Mouse (Mus musculus) G1E (cell line): Measurements from ENCODE around the gene Fgfr3. TPM values are rescaled to one million over a fixed set of nuclear protein-coding genes. Genes with fewer than 3 reads are reported as not detected.

ENCODE experiments used
- ATAC-seq: 2 replicates; pipeline ENCODE4 v1.8.0; 2016; ENCODE audit warnings: mild to moderate bottlenecking; ENCODE audit not compliant: insufficient number of reproducible peaks, poor library complexity, low FRiP score, severe bottlenecking; ENCODE audit errors: extremely low read depth
- DNase-seq: peaks from one replicate; pipeline ENCODE4 v3.0.0; 2012; ENCODE audit warnings: low spot score
- H3K27me3 ChIP-seq: 2 replicates; pipeline ENCODE4 v1.6.1; 2012; ENCODE audit warnings: mild to moderate bottlenecking, low read length, inconsistent platforms; ENCODE audit not compliant: insufficient read depth
- H3K36me3 ChIP-seq: replicated peaks from 2 replicates; pipeline ENCODE3; 2012; ENCODE audit warnings: mild to moderate bottlenecking, inconsistent platforms
- H3K4me1 ChIP-seq: 2 replicates; pipeline ENCODE4 v1.6.1; 2012; ENCODE audit warnings: low read depth, low read length, inconsistent platforms, mixed read lengths; ENCODE audit not compliant: insufficient read depth
- H3K4me3 ChIP-seq: 2 replicates; pipeline ENCODE4 v1.5.1; 2012; ENCODE audit warnings: low read depth, mild to moderate bottlenecking, inconsistent platforms, low read length, moderate library complexity, mixed read lengths
- H3K9me3 ChIP-seq: replicated peaks from 2 replicates; pipeline ENCODE4 v1.6.1; 2012; ENCODE audit warnings: inconsistent platforms
- CTCF ChIP-seq: IDR thresholded peaks from 2 replicates; pipeline ENCODE4 v1.5.1; 2012; ENCODE audit warnings: low read depth, low read length, inconsistent platforms, mixed read lengths
- GATA1 ChIP-seq: IDR thresholded peaks from 2 replicates; pipeline ENCODE4 v1.6.1; 2012; ENCODE audit warnings: borderline replicate concordance, low read length, inconsistent platforms, mixed read lengths
- GATA2 ChIP-seq: IDR thresholded peaks from 2 replicates; pipeline ENCODE4 v1.6.1; 2012; ENCODE audit warnings: low read depth, low read length, inconsistent platforms, borderline replicate concordance
- POLR2AphosphoS5 ChIP-seq: IDR thresholded peaks from 2 replicates; pipeline ENCODE4 v1.6.1; 2012; ENCODE audit warnings: low read depth, low read length, inconsistent platforms; ENCODE audit not compliant: insufficient replicate concordance
- TAL1 ChIP-seq: conservative IDR thresholded peaks from 2 replicates; pipeline ENCODE4 v1.6.1; 2012; ENCODE audit warnings: low read depth, low read length, inconsistent platforms, mixed read lengths
- polyA plus RNA-seq: library from polyadenylated mRNA; stranded (reverse); fragments of >175 nt; gene quantifications from 2 replicates; pipeline ENCODE4 v1.2.3, GENCODE M21; 2012
- total RNA-seq, 2 experiments: library from RNA; stranded (forward) in 1 of 2; stranded (reverse) in 1 of 2; fragments of 200-1000 nt in 1 of 2; fragments of >200 nt in 1 of 2; fragmentation: Nextera tagmentation in 1 of 2; gene quantifications; 2 replicates each; pipeline ENCODE4 v1.2.3; 2014 to 2017

Gene Fgfr3
- total RNA-seq (2014; fragmentation: Nextera tagmentation), result not detected in 2 replicates
- total RNA-seq (2017), result 0.12 and 0.22 TPM in 2 replicates
- 0.03 TPM in 1 of 2 replicates, not detected in the other for polyA plus RNA-seq

DNA sequence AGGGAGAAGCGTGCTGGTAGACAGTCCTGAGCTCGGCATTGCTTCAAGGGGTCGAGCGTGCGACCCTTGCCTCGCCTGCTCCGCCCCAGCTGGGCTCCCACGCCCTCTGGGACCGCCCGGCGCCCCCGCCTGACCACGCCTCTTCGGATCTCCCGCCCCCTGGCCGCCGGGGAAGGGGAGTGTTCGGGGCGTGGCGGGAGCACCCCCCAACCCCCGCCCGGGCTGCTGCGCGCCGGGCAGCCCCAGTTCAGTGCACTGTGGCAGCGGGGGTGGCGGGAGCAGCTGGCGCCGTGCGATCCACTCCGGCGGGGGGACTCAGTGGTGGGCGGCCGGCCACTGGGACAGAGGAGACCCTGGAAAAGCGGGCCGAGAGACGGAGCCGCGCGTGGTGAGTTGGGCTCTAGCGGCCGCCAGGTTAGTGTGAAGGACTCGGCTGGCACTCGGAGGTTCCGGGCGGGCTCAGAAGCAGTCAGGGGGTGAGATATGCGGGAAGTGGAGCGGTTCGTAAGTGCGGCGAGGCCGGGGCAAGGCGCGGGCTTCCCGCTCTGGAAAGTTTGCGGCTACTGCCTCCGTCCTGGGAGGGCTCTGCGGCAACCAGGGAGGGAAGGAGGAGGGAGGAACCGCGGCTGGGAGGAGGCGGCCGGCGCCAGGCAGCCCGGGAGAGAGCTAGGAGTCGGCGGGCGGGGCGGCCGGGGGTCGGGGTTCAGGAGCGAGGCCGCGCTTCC is at the start of gene Fgfr3:
Gene Fgfr3 (plus strand): TSS at position 134 of the 725 bp plus-strand sequence.
- no peak for TF ChIP-seq TAL1
- no peak for TF ChIP-seq CTCF
- TF ChIP-seq GATA1, result no peak
- TF ChIP-seq POLR2AphosphoS5, result no peak
- no peak for TF ChIP-seq GATA2
- DNase-seq (no peak), ATAC-seq (no peak)
- Histone ChIP-seq H3K4me3 (peak within 1 kb of the TSS; percentile 57; the same call in 1 of the 2 replicates), H3K9me3 (peaks cover 26% of the 10 kb centered on the region), H3K27me3 (peaks cover 73% of the 10 kb centered on the region), H3K36me3 (no peaks in the 10 kb centered on the region), H3K4me1 (peaks cover 16% of the 10 kb centered on the region)

GRCm38 (mm10) chr5:33674439-33674838 is 47.0 kb upstream of the Fgfr3 start:
- ATAC-seq, result no peak

DNA sequence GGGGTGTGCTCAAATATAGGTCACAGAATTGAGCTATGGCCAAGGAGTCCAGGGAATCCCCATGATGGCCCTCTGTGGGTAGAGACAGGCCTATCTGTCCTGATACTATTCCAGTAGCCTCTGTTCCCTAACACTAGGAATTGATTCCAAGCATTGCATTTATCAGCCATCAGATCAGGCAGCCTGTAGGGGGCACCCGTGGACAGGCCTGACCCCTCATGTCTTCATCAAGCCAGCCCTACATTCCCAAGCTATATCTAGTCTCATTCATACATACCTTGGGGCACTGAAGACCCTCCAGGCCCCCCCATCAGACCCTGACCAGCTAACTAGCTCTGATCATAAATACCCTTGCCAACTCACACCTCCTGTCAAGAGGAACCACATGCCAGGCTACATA is 45.5 kb upstream of the Fgfr3 start:
- ATAC-seq (no peak), DNase-seq (no peak)
- Histone ChIP-seq H3K9me3 (no peaks in the 10 kb centered on the region), H3K27me3 (no peaks in the 10 kb centered on the region; the same call in 1 of the 2 replicates), H3K36me3 (peaks cover 37% of the 10 kb centered on the region), H3K4me3 (no peak overlapping the region), H3K4me1 (peaks cover 26% of the 10 kb centered on the region)
- TF ChIP-seq TAL1, result no peak
- TF ChIP-seq CTCF, result peak; percentile 63
- no peak for TF ChIP-seq GATA2
- TF ChIP-seq POLR2AphosphoS5, result no peak
- TF ChIP-seq GATA1, result no peak

More at GRCm38 (mm10) chr5:33674439-33674838, 47.0 kb upstream of the Fgfr3 start:
- H3K4me3 ChIP-seq, result no peak overlapping the region
- H3K36me3 ChIP-seq, result peaks cover 52% of the 10 kb centered on the region
- H3K9me3 ChIP-seq, result no peaks in the 10 kb centered on the region
- H3K27me3 ChIP-seq, result no peaks in the 10 kb centered on the region
- DNase-seq, result no peak
- TF ChIP-seq POLR2AphosphoS5, result no peak
- TF ChIP-seq CTCF, result no peak
- no peak for TF ChIP-seq GATA2
- no peak for TF ChIP-seq TAL1
- TF ChIP-seq GATA1, result no peak
- H3K4me1 ChIP-seq, result peaks cover 12% of the 10 kb centered on the region

GRCm38 (mm10) chr5:33678244-33678643 is 43.2 kb upstream of the Fgfr3 start:
- no peak for ATAC-seq
- Histone ChIP-seq H3K36me3 (peaks cover 14% of the 10 kb centered on the region), H3K9me3 (no peaks in the 10 kb centered on the region), H3K4me3 (no peak overlapping the region), H3K4me1 (peaks cover 45% of the 10 kb centered on the region), H3K27me3 (no peaks in the 10 kb centered on the region; the same call in 1 of the 2 replicates)
- DNase-seq, result no peak
- TF ChIP-seq GATA1 (no peak), POLR2AphosphoS5 (no peak), CTCF (no peak), GATA2 (no peak), TAL1 (no peak)

DNA sequence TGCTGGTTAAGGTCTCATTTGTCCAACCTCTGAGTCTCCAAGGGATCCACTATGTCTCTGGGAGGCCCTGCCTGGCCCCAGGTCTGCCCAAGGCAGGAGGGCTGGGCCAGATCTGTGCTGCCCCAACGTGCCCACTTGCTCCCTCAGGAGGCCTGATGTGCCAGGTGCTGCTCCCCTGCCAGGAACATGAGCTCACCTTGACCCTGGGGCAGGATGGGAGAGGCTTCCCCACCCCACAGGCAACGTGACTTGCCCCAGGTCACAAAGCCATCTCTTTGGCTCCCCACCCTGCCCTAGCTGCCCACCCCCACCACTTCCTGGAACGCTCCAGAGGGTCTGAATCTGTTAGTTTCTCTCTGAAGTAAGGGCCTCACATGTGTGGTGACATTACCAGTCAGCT is 40.4 kb upstream of the Fgfr3 start:
- peaks cover 56% of the 10 kb centered on the region for H3K4me1 ChIP-seq
- peaks cover 15% of the 10 kb centered on the region for H3K27me3 ChIP-seq
- H3K4me3 ChIP-seq, result peak overlapping the region; percentile 44; the same call in 1 of the 2 replicates
- H3K9me3 ChIP-seq, result no peaks in the 10 kb centered on the region
- TF ChIP-seq CTCF (no peak), GATA1 (no peak)
- no peak for ATAC-seq
- H3K36me3 ChIP-seq, result no peaks in the 10 kb centered on the region
- DNase-seq, result no peak

GRCm38 (mm10) chr5:33681611-33682388 is 39.7 kb upstream of the Fgfr3 start:
- ATAC-seq (peak; percentile 82), DNase-seq (peak; percentile 61)
- Histone ChIP-seq H3K36me3 (no peaks in the 10 kb centered on the region), H3K9me3 (no peaks in the 10 kb centered on the region), H3K4me3 (peak overlapping the region; percentile 53; the same call in 1 of the 2 replicates), H3K27me3 (peaks cover 20% of the 10 kb centered on the region), H3K4me1 (peaks cover 56% of the 10 kb centered on the region)
- no peak for TF ChIP-seq CTCF
- TF ChIP-seq TAL1, result peak; percentile 58; the same call in 1 of the 2 replicates

DNA sequence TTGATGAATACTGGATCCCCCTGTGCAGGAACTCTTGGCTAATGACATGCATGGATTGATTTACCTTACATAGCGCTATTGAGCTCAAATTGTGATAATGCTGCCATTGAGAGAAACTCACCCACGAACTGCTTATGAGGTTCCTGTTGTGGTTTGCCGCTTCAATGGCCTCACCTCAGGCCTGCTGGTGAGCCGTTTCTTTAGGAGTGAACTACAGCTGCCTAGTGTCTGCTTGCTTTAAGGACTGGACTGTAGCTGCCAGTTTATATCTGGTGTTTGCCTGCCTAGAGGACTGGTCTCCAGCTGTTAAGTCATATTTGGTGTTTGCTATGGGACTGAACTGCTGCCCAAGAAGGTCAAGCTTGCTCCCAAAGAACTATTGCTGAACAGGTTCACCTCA is 38.5 kb upstream of the Fgfr3 start:
- Histone ChIP-seq H3K27me3 (peaks cover 29% of the 10 kb centered on the region), H3K4me3 (no peak overlapping the region), H3K9me3 (no peaks in the 10 kb centered on the region), H3K4me1 (peaks cover 56% of the 10 kb centered on the region), H3K36me3 (no peaks in the 10 kb centered on the region)
- TF ChIP-seq GATA2 (no peak), CTCF (no peak), POLR2AphosphoS5 (no peak), TAL1 (no peak), GATA1 (no peak)
- no peak for ATAC-seq
- DNase-seq, result no peak
